Mouse (Mus musculus): ENCODE results near the gene Olfr510. TPM values are rescaled to one million over a fixed set of nuclear protein-coding genes. Genes with fewer than 3 reads are reported as not detected.

The Olfr510 gene
- not detected in 2 replicates for polyA plus RNA-seq (2012; rRNA removed)

GRCm38 (mm10) chr7:108666118-108666517 is at the start of gene Olfr510:
Gene Olfr510, plus strand, starts transcription at chr7:108666418.

DNA sequence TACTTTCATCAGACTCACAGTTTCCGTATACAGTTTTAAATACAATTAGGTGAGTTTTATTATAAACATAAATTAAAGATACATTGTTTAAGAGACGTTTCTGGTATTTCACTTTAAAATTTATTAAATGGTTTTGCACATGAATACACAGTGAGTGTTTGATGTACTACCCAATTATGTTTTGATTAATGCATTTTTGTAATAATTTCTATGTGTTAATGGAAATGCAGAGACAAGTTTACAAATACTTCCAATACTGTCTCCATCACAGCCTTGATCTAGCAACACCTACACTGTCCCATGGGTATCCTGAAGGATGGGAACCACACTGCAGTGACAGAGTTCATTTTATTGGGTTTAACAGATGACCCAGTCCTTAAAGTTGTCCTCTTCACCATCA is 44.7 kb upstream of the Olfr510 start, which contains the start of gene Olfr507:
Gene Olfr507 (plus strand): TSS at position 301 of the 400 bp plus-strand sequence.

DNA sequence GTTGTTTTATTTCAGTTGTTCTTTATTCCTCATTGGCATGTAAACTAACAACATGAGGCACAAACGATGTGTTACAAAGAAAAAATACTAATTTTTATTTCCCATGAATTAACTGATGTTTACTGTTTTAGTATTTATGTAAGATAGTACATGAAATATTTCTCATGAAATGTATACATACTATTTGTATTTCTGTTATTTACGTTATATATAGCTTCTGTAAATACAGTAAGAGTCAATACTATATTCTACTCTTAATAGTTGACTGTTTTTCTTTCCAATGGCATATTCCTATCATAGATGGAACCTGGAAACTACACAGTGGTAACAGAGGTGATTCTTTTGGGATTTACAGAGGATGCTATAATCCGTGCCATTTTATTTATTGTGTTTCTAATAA is 36.5 kb upstream of the Olfr510 start, which contains the start of gene Olfr508:
Gene Olfr508 (plus strand): TSS at position 301 of the 400 bp plus-strand sequence.

DNA sequence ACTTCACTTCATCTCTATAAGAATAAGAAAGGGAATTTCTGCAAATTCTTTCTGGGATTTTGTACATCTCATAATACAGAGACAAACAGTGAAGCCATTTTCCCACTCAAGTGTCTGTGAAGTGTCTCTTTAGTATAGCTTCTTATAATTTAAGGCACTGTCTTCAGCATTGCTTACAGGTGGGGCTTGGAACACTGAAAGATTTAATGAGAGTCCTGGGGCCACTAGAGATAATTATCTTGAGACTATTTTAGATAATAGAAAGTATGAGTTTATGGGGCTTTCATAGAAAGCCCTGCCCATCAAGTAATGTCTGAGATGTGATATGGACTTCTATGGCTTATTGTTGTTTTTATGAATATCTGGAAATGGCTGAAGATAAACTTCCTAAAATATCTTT is 14.4 kb upstream of the Olfr510 start, which contains the start of gene Olfr509:
Gene Olfr509 (minus strand): TSS at position 101 of the 400 bp plus-strand sequence.

GRCm38 (mm10) chr7:108713020-108713419 is 46.8 kb downstream of the Olfr510 start, which contains the start of gene Olfr512:
Gene Olfr512, plus strand, starts transcription at chr7:108713320.

Other genes starting within 250 kb of the Olfr510 start
- not detected in 2 replicates for gene Olfr497, start 246.0 kb upstream of the Olfr510 start, polyA plus RNA-seq (2012; rRNA removed)
- gene Olfr498, start 201.1 kb upstream of the Olfr510 start, polyA plus RNA-seq (2012; rRNA removed): not detected in 2 replicates
- not detected in 2 replicates for gene Olfr502, start 141.4 kb upstream of the Olfr510 start, polyA plus RNA-seq (2012; rRNA removed)
- not detected in 2 replicates for gene Olfr503, start 121.9 kb upstream of the Olfr510 start, polyA plus RNA-seq (2012; rRNA removed)
- gene Olfr504, start 100.6 kb upstream of the Olfr510 start, polyA plus RNA-seq (2012; rRNA removed): not detected in 2 replicates
- gene Olfr506, start 55.6 kb upstream of the Olfr510 start, polyA plus RNA-seq (2012; rRNA removed): not detected in 2 replicates
- not detected in 2 replicates for gene Olfr507, start 44.6 kb upstream of the Olfr510 start, polyA plus RNA-seq (2012; rRNA removed)
- not detected in 2 replicates for gene Olfr508, start 36.4 kb upstream of the Olfr510 start, polyA plus RNA-seq (2012; rRNA removed)
- not detected in 2 replicates for gene Olfr509, start 14.5 kb upstream of the Olfr510 start, polyA plus RNA-seq (2012; rRNA removed)
- gene Olfr512, start 46.9 kb downstream of the Olfr510 start, polyA plus RNA-seq (2012; rRNA removed): not detected in 2 replicates
- gene Olfr513, start 84.6 kb downstream of the Olfr510 start, polyA plus RNA-seq (2012; rRNA removed): not detected in 2 replicates
- gene Olfr514, start 159.6 kb downstream of the Olfr510 start, polyA plus RNA-seq (2012; rRNA removed): not detected in 2 replicates
- gene Olfr516, start 184.1 kb downstream of the Olfr510 start, polyA plus RNA-seq (2012; rRNA removed): not detected in 2 replicates
- gene Olfr517, start 206.0 kb downstream of the Olfr510 start, polyA plus RNA-seq (2012; rRNA removed): not detected in 2 replicates
- gene Olfr518, start 218.6 kb downstream of the Olfr510 start, polyA plus RNA-seq (2012; rRNA removed): not detected in 2 replicates
- not detected in 2 replicates for gene Olfr519, start 228.0 kb downstream of the Olfr510 start, polyA plus RNA-seq (2012; rRNA removed)